Mouse (Mus musculus): ENCODE measurements around the gene Mindy2. TPM values are rescaled to one million over a fixed set of nuclear protein-coding genes. Genes with fewer than 3 reads are reported as not detected.

The Mindy2 gene
- total RNA-seq (2021), result 10 to 100 TPM; 17.5 to 21.2 TPM
- long read RNA-seq, experiment 1, full-length matches to known transcripts, result 41 of 47 reads
- long read RNA-seq, experiment 1, partial matches to known transcripts, result 1 of 47 reads
- long read RNA-seq, experiment 1, other reads (novel, unspliced or antisense), result 5 of 47 reads
- long read RNA-seq, experiment 2, full-length matches to known transcripts, result 15 of 18 reads
- long read RNA-seq, experiment 2, partial matches to known transcripts, result 3 of 18 reads
- long read RNA-seq, experiment 2, other reads (novel, unspliced or antisense), result 0 of 18 reads

DNA sequence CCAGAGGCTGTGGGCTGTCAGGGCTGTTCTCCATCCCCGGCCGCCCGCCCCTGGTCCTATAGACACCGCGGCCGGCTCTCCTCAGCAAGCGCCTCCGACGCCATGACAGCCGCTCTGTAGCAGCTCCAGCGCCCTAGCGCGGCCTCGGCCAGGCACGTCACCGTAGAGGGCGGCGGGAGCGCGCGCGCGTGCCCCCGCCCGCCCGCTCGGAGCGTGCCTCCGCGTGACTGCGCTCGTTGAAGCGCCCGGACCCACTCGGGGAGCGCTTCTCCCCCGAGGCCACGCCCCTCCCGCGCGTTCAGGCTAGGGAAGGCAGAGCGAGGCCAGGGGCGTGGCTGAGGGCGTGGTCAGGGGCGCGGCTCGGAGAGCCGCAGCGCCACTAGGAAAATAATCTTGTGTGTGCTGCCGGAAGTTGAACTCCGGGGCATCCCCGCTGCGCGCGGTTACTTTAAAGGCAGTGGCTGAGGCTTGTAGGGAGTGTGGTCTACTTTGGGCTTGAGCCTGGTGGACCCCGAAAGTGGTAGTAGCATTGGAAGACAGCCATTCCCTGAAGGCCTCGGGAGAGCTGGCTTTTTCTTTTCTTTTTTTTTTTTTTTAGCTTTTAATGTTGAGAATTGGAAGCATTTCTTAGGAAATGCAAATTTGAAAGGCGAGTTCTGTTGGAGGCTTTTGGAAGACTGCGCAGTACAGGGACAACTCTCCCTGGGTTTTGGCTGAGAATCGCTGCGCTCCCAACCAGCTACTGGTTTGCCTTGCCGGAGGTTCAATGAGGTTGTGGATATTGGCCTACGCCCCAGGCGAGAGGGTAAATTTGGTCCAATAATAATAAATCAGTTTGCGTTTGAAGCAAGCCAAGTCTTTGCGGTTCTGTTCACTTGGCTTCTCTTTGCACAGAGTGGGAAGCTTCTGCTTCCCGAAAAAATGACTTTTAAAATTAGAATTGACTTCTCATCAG lies at the start of gene Mindy2:
Gene Mindy2, minus strand, starts transcription at position 162 of the 955 bp plus-strand sequence.
- DNase-seq, result peak; percentile 99

DNA sequence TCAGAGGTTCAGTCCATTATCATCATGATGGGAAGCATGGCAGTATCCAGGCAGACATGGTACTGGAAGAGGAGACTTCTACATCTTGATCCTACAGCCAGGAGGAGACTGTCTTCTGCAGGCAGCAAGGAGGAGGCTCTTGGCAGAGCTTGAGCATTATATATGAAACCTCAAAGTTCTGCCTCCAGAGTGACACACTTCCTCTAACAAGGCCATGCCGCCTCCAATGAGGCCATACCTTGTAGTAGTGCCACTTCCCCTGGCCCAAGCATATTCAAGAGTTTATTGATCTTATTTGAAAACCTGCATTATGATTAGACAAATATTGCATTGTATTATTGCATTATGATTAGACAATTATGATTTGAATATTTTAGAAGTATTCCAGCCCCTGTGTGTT lies 49.5 kb upstream of the Mindy2 start:
- DNase-seq, result no peak

DNA sequence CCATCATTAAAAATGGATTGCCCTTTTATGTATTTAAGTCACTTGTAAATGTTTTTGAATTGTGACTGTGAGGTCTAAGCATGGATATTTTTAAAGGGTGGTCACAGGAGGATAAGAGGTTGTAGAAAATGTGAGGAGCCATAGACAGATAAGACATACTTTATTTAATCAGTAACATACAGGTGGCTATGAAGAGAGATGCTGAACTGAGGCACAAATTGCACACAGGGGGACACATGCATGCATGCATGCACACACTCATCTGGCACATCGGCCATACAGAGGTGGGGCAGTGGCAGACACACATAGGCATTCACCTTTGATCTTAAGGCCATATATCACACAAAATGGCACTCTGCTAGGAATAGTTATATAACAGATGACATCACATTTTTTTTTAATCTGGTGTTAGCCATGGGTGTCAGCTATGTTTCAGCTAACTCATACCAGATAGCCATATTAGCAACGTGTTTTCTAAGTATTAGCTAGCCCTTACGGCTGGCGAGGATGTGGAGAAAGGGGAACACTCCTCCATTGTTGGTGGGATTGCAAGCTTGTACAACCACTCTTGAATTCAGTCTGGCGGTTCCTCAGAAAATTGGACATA lies 46.7 kb upstream of the Mindy2 start:
- no peak for DNase-seq

DNA sequence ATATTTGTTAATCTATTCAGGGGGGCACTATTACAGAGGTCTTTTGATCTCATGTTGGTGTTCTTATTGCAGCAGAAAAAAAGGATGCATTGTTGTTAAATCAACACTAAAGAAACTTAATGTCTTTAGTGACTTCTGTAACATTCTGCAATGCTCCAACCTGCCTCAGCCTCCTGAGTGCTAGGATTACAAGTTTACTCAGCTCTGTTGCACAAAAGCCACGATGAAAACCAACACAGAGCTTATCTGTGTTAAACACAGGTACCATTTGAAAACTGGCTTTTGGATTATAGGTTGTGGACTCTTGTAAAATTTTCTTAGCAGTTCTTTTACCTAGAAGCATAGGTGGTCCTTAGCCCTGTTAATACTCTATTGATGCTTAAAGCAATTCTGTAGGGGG lies 41.1 kb upstream of the Mindy2 start:
- no peak for DNase-seq

DNA sequence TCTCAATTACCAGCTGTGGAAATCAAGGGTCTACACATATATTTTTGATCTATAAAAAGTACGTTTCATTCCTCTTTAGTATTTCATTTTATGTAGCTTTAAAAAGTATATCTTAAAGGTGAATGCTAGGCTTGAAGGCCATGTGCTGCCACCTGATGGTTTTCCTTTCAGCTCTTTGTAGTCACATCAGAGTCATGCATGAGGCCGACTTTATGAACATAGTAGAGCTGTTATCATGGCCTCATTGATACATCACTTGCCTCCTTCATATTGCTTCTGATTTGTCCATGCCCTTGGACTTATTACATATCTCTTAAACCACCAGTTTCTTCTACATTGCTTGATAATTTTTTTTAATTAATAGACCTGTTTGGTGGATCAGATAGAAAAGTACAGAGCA lies 38.7 kb upstream of the Mindy2 start:
- no peak for DNase-seq

DNA sequence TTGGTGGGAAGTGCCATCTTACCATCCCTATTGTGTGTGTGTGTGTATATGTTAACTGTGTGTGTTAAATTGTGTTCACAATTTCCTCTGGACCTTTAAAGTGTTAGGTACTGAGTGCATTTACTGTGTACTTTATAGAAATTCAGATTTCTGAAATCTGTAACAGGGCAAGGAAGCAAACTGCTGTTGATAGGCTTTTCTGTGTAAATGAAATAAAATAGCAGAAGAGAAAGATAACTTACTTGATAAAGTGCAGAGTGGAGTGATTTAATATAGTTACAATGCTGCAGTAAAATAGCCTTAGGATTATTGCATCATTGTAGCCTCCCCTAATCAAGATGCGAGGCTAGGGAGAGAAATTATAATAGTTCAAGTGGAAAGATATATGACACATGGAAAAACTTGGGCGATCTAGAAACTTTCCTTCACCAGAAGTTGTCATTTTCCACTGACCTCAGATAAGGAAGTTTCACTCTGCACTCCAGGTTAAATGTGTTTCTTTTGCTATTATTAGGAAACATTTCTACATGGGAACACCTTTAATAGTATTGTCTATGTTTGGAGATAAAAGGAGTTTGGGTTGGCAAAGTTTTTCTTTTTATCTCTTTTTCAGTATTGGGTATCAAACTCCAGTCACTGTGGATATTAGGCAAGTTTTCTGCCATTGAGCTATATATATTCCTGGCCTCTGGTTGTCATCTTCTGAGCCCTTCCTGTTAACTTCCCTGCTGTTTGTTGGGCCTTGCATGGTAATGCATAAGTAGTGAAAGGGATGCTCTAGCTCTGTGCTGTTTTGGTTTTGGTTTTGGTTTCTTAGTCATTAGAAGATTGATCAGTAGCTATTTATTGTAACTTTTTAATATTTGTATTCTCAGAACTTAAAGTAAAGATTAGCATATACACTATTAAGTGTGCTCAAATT lies 35.1 kb upstream of the Mindy2 start:
- no peak for DNase-seq

DNA sequence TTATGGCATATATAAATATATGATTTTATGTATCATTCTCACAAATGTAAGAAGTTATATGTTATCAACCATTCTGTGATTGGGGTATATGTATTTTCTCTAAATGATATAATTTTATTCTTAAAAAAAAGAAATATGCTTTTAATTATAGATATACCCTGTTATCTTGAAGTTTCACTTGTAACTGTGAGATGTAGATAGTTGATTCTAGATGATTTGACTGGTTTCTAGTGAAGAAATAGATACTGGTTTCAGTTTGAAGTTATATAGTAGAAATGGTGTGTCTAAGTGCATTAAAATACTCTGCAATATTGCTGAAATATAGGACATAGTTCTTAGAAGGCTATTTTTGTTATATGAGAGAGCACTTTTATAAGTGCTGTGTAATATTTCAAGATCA lies 33.6 kb upstream of the Mindy2 start:
- no peak for DNase-seq

DNA sequence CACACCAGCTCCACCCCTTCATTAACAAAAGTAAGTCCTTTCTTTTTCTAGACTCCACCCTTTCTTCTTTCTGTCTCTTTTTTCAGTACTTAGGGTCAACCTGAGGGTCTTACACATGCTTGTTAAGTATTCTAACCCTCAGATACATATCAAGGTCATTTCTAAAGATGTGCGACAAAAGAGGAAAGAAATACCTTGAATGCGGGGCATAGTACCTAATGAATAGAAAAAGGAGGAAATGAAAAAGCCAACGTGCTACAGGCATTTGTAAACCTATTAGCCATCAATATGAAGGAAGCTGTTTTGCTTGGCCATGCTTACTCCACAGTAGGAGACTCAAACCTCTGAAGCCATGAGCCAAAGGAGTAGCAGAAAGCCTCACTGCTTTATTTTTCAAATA lies 33.0 kb upstream of the Mindy2 start:
- DNase-seq, result no peak

DNA sequence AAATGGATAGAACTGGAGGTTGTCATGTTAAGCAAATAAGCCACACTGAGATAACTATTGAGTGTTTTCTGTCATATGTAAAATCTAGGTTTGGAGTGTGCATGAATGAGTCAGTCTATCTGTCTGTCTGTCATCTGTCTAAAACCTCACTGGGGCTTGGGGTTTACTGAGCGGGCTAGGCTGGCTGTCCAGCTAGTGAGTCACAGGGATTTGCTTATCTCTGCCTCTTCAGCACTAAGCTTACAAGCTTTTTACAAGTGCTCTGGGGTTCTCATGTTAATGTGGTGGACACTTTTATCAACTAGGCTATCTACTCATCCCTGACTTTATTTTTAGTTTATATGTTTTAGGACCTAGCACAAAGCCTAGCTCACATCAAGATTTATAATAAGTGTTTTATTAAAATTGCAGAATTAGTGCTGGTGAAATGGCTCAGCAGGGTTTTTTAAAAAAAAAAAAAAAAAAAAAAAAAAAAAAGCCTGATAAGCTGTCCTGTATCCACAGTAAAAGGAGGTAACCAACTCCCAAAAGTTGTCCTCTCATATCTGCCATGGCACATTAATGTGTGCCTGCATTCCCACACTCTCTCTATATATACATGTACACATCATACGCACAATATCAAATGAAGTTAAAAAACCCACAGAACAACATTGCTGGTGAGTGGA lies 31.5 kb upstream of the Mindy2 start:
- DNase-seq, result no peak

DNA sequence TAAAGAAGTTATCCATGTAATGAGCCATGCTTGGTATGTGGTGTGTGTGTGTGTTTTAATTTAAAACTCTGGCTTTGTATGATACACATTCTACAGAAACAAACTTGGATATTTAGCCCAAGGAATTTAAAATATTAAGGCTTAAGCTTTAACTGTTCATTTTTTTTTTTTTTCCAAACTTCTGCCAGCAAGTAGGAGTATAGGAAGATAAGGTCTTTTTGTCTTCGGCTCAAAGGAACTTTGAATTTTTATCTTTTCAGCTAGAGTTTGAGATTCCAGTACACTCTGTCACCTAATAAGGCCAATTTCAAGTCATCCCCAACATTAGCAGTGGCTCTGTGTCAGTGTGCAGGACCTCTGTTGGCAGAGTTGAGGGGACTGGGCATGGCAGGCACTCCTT lies 25.2 kb upstream of the Mindy2 start:
- DNase-seq, result no peak

DNA sequence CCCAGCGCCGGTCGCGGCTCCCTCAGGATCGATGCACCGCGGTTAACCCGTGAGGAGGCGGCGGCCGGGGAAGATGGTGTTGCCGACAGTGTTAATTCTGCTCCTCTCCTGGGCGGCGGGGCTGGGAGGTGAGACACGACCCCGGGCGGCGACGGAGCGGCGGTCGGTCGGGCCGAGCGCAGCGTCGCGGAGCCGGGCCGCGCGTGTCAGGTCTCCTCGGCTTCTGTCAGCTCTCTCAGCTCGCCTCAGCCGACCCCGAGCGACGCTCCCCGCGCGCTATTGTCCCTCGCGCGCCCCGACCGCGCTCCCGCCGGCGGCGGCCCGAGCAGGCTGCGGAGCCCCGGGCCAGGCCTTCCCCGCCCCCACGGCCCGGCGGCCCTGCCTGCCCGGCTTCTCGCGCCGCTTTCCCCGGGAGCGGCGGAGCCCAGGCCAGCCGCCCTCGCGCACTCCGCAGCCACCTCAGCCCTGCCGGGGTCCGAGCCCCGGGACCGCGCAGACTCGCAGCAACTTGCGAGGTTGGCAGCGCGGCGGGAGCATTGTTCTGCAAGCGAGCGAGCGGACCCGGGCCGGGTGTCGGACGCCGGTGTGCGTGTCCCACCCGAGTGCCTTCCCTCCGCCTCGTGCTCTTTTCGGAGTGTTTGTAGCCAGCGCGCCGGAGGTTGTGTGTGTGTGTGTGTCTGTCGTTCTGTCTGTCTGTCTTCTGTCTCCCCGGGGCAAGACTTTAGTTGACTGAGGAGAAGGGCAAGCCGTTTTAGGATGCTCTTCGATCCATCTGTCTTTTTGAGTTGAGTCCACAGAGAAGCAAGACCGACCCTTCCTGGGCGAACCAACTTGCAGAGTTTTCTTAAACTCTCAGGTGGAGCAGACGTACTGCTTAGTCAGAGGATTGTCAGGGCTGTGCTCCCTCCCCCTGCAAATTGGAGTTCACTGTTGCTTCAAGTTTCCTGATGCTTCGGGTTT lies 22.4 kb upstream of the Mindy2 start:
- peak; percentile 68 for DNase-seq

DNA sequence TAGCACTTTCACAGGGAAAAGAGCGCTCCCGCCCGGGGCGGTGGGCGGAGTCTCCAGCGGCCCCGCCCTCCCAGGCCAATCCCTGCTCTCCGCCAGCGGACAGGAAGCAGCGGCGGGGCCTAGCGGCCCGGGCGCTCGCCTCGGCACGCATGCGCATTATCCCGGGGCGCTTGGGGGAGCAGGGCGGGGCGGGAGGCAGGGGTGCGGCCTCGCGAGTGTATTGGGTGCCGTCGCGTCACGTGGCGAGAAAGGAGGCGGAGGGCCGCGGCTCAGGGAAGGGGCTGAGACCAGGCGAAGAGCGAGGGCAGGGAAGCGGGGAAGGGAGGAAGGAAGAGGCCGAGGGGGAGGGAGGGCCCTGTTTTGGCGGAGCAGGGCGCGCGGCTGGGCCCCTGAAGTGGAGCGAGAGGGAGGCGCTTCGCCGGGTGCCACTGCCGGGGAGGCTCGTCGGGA lies 21.7 kb upstream of the Mindy2 start, which contains the start of gene Adam10:
Gene Adam10, plus strand, starts transcription at position 316 of the 450 bp plus-strand sequence.
- DNase-seq, result peak; percentile 100

DNA sequence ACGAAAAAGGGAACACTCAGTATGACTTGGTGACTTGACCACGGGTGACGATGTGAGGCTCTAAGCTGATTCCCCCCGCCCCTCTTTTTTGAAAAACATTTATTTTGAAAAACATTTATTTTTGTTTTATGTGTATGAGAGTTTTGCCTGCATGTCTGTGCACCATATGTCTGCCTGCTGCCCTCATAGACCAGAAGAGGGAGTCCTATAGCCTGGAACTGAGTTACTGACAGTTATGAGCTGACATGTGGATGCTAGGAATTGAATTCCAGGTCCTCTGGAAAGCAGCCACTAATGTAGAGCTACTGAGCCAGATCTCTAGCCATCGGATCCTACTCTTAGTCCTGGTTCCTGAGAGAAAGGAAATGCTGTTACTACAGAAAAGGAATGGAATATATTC lies 19.0 kb upstream of the Mindy2 start:
- no peak for DNase-seq

DNA sequence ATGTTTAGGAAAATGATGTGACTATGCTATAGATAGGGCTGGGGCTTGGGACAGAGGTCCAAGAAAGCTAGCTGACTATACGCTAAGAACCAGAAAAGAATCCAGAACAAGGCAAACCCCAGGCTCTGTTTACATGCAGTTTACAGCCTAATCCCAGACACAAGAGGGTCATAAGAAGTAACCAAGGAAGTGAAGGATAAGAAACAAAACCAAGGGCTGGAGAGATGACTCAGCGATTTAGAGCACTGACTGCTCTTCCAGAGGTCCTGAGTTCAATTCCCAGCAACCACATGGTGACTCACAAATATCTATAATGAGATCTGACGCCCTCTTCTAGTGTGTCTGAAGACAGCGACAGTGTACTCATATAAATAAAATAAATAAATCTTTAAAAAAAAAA lies 18.1 kb upstream of the Mindy2 start:
- DNase-seq, result no peak

DNA sequence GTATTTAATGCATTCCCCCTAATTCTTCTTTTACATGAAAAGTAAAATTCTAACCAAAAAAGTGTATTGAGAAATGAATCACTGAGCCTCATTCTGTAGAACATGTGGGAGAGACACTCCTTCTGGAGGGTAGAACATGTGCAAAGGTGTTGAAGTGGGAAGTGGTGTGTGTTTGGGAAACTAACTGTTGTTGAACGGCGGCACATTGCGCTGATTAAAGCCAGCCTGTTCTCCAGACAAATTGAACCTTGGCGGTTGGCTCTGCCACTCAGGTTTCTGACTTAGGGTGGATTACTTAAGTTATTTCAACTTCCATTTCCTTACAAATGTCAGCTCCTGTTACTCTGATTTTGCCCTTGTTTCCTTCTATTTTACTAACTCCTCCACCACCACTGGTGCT lies 16.7 kb upstream of the Mindy2 start:
- no peak for DNase-seq

DNA sequence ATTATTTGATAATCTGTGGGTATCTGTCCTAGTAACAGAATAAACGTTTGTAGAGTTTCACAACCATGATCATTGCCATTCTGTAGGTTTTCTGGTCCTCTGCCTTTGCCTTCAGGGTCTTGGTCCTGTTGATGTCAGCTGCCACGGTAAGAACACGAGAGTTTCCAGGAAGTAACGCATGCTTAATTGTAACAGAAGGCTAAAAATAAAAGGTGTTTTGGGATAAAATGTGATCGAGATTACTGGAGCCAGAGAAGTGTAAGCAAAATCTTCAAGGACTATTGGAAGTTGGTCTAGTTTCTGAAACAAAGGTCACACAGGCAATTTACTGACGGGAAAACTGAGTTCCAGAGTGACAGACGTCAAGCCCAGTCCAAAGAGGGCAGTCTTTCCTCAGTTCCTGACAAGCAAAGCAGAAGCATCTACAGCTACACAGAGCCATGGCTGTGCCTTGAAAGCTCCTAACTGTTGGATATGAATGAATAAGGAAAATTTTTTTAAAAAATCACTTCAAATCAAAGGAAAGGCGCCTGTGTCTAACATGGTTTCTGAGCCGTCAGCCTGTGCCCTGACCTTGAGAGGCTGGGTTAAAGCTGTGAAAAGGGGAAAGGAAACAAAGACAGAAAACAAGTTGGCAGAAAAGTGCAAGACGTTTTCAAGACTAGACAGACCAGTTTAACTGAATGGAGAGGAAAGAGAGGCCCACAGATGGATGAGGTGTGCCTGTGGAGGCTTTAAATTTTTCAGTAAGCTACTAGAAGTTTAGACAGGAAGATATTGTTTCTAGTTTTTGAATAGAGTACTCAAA lies 15.0 kb upstream of the Mindy2 start:
- peak; percentile 26 for DNase-seq

DNA sequence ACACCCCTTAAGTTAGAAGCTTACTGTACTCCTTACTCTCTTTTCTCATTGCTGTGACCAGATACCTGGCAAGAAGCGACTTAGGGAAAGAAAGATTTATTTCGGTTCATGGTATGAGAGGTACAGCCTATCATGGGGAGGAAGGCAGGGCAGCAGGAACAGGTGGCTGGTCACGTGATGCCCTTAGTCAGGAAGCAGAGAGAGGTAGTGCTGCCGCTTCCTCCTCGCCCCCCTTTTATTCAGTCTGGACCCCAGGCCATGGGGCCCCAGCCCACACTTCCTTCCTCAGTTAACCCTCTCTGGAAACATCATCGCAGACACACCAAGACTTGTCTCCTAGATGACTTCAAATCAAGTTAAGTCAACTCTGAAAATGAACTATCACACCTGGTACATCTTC lies 14.3 kb upstream of the Mindy2 start:
- no peak for DNase-seq

DNA sequence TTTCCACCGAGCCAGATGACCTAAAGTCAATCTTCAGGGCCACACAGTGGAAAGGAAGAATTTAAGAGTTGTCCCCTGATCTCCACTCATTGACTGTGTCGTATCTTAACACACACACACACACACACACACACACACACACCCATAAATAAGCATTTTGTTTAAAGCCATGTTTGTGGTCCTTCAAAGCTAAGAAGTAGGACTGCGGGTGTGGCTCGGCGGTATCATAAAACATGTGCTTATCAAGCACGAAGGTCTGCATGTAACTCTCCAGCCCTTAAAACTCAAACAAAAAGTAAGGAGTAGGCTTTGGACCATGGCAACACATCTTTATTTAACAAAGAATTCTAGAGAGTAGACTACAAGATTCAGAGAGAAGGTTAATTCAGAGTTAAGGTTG lies 13.4 kb upstream of the Mindy2 start:
- DNase-seq, result no peak

DNA sequence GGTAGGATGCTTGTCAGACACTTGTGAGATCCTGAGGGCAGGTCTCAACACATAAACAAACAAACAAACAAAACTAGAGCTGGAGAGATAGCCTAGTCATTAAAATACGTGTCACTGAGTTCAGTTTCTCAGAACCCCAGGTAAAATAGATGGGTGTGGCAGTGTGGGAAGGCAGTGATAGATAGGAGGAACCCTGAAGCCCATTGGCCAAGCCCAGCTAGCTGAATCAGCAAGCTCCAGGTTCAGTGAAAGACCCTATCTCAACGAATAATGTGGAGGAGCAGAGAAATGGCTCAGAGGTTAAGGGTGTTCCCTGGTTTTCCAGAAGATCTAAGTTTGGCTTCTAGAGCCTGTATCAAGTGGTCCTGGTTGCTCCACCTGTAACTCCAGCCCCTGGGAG lies 12.2 kb upstream of the Mindy2 start:
- no peak for DNase-seq

All from adrenal gland, postnatal 10 days (tissue).